Mouse (Mus musculus): ENCODE data around the gene Arr3.

Gene Arr3

DNA sequence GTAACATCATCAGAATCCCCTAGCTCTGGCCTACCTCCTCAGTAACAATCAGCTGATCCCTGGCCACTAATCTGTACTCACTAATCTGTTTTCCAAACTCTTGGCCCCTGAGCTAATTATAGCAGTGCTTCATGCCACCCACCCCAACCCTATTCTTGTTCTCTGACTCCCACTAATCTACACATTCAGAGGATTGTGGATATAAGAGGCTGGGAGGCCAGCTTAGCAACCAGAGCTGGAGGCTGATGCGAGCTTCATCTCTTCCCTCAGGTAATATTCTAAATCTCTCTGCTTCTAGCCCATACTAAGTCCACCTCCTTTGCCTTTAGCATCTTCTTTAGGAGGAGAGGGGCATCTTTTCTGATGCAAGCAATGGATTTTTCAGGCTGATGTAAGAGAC, at the start of gene Arr3:
TSS of gene Arr3 (plus strand) at position 184 of the 400 bp plus-strand sequence.
- DNase-seq, result no peak

DNA sequence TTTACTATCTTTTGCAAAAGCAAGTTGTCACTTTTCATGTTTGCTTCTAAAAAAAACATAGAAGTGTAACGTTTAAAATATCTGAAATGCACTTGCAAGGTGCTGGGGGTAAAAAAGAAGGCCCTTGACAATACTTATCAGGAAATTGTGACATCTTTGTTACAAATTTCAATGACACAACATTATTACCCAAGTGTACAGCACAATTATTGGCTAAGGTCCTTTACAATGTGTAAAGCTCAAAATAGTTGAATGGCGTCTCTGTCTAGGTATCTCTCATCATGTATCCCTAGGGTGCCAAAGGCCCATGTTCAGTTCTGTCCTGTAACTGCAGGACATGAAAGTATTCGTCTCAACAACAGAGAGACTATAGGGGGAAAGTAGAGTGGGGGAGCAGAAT, 49.3 kb upstream of the Arr3 start:
- DNase-seq, result no peak

- DNase-seq, result no peak
These were observed 39.6 kb upstream of the Arr3 start for GRCm38 (mm10) chrX:100565696-100566095.

- DNase-seq, result no peak
These were observed 33.3 kb upstream of the Arr3 start, which contains the start of gene Awat1 for GRCm38 (mm10) chrX:100571951-100572350. Gene Awat1 (plus strand): TSS chrX:100572251.

GRCm38 (mm10) chrX:100594791-100595190, 10.5 kb upstream of the Arr3 start, which contains the start of gene P2ry4:
Gene P2ry4 (minus strand): TSS chrX:100594869.
- no peak for DNase-seq

DNA sequence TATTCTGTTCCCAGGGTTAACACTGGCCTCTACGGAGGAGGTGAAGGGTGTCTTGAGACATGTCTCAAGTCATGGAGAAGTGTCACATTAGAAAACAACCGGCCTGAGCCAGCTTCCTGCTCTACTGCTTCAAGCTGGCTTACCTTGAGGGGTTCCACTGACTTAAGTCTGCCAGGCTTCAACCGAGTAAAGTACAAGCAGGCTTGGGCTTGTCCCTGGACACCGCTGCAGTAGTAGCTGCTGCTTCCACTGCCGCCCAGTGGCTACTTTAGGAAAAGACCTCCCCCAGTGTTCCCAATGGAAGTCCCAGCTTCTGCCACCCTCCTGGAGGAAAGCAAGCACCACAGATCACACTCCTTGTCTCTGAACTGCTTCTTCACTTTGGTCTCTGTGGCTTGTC, 7.9 kb upstream of the Arr3 start:
- DNase-seq, result peak; percentile 36

DNA sequence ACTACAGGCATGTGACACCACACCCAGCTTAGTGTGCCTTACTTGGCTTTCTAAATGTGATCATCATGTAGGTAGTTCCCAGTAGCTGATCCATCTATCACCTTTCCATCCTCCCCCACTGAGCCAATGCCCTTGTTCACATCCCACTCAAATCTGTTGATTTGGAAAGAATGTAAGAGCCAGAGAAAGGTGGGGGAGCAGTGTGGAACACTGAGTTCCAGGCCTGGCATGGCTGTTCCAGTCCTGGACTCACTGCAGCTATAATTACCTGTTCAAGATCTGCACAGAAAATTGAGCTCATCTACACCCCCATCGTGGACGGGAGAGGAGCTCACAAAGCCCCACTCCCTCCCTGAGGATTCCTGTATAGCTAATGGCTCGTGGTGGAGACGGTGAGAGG, 5.5 kb upstream of the Arr3 start:
- DNase-seq, result no peak

- no peak for DNase-seq
These were observed 13.2 kb downstream of the Arr3 start for GRCm38 (mm10) chrX:100618488-100618887.

- DNase-seq, result no peak
These were observed 16.1 kb downstream of the Arr3 start for GRCm38 (mm10) chrX:100621366-100621765.

DNA sequence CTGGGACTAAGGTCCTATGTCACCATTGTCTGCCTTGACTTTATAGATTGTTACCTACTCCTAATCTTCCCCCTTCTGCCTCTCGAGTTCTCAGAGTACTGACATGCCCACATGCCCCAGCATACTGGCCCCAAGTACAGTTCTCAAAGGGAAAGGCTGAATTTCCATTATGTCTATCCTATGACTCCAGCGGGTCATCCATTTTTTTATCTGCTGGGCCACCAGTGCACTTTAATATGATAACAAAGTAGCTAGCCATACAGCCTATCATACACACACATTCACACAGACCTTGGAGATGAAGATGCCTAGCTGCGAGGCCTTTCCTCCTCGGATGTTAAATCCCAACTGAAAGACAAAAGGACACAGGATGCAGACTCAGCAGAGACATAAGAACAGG, 18.9 kb downstream of the Arr3 start:
- DNase-seq, result peak; percentile 10

- DNase-seq, result no peak
These were observed 19.8 kb downstream of the Arr3 start for GRCm38 (mm10) chrX:100625146-100625545.

- no peak for DNase-seq
These were observed 20.2 kb downstream of the Arr3 start, which contains the start of gene Kif4 for GRCm38 (mm10) chrX:100625546-100625801. Gene Kif4 (plus strand): TSS chrX:100625737.

DNA sequence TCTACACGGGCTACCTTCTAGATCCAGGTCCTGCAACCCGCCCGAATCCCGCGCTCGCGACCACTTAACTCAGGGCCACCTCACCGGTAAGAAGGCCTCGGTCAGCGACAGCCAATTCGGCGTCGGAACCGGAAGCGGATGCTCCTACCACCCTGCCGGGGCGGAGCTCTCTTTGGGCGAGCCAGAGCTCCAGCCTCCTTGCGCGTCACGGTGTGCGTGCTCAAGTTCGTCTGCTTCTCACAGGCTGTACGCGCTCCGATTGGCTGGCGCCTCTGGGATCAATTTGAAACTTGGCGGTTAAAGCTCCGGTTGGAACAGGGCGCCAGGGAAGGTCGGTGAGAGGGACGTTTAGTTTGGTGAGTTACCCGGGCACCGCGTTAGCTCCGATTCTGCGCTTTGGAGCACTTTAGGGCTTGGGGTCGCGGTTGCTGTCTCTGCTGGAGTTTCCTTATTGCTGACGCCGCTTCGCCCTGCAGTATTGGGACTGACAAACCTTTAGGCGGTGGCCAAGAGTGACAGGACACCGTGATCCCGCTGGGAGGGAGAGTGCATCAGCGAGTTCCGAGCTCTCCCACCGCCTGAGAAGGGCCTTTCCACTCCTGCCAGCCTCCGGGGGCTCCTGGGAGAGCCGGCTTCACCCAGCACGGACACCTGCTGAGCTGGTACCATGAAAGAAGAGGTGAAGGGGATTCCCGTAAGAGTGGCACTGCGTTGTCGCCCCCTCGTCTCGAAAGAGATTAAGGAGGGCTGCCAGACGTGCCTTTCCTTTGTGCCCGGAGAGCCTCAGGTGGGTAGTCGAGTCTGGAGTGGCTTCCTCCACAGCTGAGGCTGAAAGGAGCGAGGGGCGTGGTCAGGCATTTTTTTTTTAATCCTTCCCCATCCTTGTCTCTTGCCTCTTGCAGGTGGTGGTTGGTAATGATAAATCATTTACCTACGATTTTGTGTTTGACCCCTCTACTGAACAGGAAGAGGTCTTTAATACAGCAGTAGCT, 20.8 kb downstream of the Arr3 start, which contains the start of gene Pdzd11:
TSS of gene Pdzd11 (minus strand) at position 767 of the 992 bp plus-strand sequence.
- DNase-seq, result peak; percentile 93

DNA sequence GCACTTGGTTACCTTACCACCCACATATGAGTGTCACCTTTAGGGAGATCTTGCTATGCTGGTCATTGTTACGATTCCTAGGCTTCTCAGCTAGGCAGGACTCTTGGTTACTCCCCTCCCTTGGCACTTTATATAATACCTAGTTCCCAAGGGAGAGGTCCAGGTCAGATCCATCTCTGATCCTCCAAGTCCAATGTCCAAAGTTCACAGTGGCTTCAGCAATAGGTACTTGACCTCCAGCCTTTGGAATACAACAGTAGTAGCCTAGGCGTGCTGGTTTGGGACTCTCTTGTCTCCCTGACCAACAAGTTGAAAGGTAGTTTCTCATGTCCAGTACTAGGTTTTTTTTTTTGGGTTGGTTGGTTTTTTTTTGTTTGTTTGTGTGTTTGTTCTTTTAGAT, 23.8 kb downstream of the Arr3 start:
- DNase-seq, result no peak

DNA sequence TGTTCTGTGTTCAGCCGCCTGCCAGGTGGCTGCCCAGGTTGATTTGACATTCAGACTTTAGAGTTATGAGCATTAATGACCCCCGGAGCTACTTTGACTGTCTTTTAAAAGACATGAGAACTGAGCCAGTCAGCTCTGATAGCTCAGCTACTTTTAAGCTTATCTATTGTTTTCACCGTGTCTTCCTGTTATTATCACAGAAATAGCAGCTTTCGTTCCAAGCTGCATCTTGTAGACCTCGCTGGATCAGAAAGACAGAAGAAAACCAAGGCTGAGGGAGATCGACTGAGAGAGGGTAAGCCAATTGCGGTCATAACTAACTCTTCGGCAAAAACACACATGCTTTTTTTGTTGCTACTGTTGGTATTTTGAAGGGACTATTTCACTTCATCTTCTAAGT, 33.2 kb downstream of the Arr3 start:
- DNase-seq, result no peak

DNA sequence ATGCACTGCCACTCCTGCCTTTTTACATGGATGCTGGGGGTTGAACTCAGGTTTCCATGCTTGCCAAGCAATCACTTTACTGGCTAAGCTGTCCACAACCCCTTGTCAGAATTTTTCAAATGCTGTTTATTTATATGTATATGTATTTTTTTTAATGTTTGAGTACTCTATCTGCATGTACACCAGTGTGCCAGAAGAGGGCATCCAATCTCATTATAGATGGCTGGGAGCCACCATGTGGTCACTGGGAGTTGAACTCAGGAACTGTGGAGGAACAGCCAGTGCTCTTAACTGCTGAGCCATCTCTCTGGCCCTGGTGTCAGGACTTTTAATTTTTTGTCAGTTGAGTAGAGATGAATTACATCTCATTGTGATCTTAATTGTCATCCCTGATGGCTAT, 47.6 kb downstream of the Arr3 start:
- DNase-seq, result no peak

DNA sequence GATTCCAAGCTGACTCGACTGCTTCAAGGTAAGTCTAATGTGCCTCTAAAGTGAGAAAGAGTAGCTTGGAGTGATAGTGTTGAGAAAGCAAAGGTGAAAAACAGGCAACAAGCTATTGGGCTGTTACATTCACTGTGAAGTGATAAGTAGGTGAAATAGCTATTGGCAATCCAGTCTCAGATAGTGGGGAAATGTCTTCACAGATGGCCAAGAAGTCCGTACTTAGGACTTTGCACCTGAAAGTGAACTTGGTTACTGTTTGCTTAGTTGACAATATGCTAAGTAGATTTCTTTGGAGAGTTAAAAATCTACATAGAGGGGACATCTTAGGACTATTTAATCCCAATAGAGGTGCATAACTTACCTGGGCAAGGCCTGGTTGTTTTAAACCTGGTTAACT, 59.5 kb downstream of the Arr3 start:
- DNase-seq, result no peak

All from liver (tissue).